Mouse (Mus musculus): ENCODE results near the gene Sema6b.

Gene Sema6b

GRCm38 (mm10) chr17:56139858-56140595 is at the start of gene Sema6b:
Gene Sema6b, minus strand, starts transcription at chr17:56140343.
- DNase-seq (ENCODE audit: low spot score): no peak

DNA sequence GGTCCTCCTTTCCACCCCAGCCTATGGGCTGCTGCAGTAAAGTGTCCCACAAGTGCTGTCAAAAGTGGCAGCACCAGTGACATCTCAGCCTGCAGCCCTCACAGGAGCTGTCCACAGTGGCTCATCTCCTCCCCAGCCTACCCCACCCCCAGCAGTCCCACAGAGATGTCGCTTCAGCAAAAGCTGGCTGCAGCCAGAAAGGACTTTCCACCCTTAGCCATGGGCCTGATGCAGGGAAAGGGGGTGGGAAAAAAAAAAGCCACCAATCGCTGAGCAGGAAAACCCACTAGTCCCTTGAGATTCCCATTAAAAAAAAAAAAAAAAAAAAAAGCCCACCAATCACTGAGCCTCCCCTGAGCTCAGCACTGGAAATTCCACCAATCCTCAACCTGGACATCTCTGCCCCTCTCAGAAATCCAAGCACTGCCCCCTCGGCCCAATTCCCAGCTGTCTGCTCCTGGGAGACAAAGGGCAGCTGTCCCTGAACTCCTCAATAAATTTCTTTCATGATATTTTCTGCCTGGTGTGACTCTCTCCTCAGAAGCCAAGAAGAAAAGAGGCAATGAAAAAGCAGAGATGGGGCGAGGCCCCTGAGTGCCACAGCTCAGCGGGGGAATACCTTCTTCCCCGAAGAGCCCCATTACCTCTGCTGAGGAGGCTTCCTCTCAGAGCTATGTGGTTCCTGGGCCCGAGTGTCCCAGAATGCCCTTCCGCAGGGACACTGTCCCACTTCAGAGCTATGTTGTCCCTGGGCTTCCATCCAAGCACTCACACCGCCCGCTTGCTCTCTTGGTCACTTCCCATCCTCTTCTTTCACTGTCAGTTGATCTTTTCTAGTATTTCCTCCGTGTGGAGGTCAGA is 45.4 kb upstream of the Sema6b start:
- DNase-seq (ENCODE audit: low spot score): no peak

- DNase-seq (ENCODE audit: low spot score): peak; percentile 91
Measured at GRCm38 (mm10) chr17:56183658-56184103, 43.5 kb upstream of the Sema6b start, which contains the start of gene Mydgf. Gene Mydgf, minus strand, starts transcription at chr17:56183920.

DNA sequence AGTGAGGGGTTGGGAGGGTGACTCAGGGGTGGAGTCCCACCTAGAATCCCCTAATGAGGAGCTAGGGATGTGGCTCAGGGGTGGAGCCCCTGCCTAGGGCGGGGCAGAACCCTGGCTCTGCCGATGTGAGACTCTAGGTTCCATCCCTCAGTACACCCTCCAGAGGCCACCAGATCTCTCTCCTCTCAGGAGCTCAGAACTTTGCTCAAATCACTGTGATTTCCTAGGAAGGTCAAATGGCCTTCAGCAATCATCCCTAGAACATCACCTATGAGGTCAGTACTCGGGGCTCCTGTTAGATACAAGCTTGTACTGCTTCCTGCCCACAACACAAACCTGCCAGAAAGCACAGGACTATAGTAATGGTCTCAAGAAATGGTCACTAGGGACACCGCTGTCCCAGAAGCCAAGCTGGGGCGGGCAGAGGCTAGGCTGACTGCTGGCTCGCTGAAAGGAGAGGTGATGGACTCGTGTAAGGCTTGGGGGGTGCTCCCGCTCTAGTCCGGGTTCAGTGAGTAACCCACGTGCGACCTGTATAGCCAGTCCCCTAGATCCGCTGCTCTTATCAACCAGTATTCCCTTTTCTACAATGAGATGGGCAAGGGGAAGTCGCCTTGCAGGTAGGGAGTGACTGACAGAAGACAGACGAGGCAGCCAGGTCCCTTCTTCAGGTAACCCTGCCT is 43.0 kb upstream of the Sema6b start:
- no peak for DNase-seq (ENCODE audit: low spot score)

- no peak for DNase-seq (ENCODE audit: low spot score)
Measured at GRCm38 (mm10) chr17:56175416-56175815, 35.3 kb upstream of the Sema6b start.

DNA sequence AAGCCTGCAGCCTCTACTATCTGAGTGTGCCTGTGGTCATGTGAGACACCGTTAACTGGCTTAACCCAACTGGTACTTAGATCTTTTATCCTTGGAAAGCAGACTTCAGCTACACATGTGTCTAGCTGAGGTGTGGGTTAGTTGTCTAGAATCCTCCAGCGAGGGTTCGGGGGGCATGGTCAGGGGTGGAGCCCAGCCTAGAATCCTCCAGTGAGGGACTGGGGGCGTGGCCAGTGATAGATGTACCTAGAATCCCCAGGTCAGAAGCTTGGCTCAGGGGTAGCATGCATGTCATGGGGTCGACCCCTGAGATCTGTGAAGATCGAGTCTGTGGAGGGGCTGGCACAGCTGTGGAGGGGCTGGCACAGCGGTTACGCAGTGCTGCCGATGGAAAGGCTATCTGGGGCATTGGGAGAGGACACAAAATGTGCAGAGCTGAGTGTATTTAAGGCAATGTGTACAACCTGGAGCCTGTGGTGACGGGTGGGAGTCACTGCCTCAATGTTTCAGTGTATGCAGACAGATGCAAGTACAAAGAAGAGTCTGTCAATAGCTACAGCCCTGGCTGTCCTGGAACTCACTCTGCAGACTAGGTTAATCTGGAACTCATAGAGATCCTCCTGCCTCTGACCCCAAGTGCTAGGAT is 33.4 kb upstream of the Sema6b start:
- no peak for DNase-seq (ENCODE audit: low spot score)

DNA sequence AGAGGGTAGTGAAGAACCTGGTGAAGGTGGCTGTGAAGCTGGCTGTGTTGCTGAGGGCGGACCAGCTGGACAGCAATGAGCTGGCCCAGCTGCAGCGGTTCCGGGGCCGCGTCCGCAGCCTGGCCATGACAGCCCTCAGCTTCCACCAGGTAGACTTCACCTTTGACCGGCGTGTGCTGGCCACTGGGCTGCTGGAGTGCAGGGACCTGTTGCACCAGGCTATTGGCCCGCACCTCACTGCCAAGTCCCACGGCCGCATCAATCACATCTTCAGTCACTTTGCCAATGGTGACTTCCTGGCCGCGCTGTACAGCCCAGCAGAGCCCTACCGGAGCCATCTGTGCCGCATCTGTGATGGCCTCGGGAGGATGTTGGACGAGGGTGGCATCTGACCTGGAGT is 31.7 kb upstream of the Sema6b start:
- no peak for DNase-seq (ENCODE audit: low spot score)

- no peak for DNase-seq (ENCODE audit: low spot score)
Measured at GRCm38 (mm10) chr17:56171456-56171855, 31.3 kb upstream of the Sema6b start.

DNA sequence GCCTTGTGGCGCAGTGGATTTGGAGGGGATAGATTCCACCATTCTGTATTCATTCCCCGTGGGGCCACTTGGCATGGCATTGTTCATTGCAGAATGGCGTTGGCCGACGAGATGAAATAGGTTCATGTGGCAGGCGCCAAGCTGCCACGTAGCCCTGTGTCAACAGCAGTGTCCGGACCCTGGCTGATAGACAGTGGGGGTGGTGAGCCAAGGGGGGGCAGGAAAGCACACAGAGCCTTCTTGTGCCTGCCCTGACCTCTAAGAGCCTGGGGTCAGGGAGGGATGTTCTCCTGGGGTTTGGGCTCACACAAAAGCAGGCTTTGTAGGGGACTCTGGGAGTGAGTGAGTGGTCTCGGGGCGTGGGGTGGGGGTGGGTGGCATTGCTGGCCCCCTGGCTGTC is 30.5 kb upstream of the Sema6b start:
- no peak for DNase-seq (ENCODE audit: low spot score)

DNA sequence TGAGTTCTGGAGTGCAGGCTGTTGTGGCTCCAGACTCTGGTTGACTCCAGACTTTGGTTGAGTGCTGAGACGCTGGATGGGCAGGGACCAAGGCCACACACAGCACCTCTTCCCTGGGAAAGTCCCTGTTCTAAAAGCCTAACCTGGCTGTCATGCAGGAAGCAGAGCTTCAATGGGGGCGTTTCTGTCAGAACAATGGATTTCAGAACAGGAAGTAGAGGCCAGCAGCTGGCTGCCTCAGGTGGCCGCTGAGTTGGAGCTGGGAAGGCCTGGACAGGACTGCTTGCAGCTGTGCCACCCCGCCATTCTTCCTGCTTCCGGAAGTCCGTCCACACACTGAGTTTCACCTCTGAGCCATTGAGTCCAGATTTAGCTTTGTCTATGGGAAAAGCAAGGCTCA is 29.7 kb upstream of the Sema6b start:
- DNase-seq (ENCODE audit: low spot score): no peak

- no peak for DNase-seq (ENCODE audit: low spot score)
Measured at GRCm38 (mm10) chr17:56165671-56166070, 25.5 kb upstream of the Sema6b start.

DNA sequence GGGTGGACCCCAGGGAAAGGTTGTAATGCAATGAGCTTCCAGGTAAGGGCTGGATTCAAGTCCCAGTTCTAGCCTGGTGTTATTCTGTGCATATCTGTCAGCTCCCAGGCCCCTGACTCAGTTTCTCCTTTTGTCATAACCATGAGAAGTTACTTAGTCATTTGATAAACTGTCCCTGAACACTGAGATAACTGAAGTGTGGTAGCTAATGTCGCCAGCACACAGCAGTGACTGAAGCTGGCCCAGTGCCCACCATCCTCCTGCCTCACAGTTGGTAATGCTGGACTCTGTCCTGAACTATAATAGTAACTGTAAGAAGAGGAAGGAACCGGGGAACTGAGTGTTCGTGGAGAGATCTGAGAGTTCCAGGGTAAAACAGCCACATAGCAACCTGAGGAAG is 24.4 kb upstream of the Sema6b start:
- no peak for DNase-seq (ENCODE audit: low spot score)

- DNase-seq (ENCODE audit: low spot score): no peak
Measured at GRCm38 (mm10) chr17:56163523-56164102, 23.5 kb upstream of the Sema6b start.

DNA sequence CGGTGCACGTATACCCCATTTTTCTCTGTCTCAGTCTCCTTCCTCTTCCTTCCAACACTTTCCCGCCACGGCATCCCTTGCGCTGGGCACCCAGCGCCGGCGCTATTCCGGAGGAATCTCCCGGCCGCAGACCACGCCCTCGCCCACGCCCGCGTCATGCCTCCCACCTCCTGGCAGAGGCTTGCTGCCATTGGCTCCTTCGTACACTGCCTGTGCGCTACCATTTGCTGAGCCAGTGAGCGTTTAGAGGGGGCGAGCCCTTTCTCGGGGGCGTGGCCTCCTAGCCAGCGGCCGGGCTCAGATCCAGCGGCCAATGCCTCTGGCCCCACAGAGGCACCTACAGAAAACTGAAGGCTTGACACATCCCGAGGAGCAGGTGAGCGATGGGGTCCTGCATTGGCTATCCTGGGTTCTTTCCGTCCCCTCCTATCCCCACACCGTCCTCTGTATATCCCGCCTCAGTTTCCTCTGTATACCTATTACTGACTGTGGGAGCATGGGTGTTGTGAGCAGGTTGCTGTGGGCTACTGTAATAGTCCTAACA is 22.2 kb upstream of the Sema6b start, which contains the start of gene Tnfaip8l1:
TSS of gene Tnfaip8l1 (plus strand) at position 247 of the 544 bp plus-strand sequence.
- peak; percentile 81 for DNase-seq (ENCODE audit: low spot score)

DNA sequence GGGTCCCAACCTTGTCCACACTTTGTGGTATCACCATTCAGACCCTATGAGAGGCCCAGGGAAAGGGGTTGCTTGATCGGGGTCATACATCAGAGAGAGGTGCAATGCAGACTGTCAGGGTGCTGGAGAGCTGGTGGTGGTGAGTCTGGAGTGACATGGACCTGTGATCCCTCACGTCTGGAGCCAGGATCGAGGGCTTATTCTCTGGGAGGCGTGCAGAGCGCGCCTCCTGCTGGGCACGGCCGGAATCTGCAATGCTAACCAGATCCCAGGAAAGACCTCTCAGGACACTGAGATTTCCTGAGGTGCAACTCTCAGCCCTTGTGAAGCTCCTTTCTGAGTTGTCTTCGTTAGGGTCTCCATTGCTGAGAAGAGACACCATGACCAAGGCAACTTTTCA is 19.6 kb upstream of the Sema6b start:
- no peak for DNase-seq (ENCODE audit: low spot score)

DNA sequence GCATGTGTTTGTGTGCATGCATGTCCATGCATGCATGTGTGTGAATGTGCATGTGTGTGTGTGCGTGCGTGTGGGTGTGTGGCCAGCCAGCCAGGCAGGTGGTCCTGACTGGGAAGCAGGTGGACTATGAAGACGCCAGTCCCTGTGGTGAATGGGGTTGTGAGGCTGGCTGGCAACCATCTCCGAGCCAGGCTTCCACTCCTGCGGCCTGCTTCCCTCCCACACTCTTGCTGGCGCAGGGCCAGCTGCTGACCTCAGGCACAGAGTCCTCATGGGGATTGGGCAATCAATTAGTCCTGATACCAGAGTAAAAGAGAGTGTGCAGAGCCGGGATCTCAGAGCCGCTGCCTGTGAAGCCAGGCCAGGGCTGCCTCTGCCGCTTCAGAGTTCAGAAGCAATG is 13.5 kb upstream of the Sema6b start:
- no peak for DNase-seq (ENCODE audit: low spot score)

DNA sequence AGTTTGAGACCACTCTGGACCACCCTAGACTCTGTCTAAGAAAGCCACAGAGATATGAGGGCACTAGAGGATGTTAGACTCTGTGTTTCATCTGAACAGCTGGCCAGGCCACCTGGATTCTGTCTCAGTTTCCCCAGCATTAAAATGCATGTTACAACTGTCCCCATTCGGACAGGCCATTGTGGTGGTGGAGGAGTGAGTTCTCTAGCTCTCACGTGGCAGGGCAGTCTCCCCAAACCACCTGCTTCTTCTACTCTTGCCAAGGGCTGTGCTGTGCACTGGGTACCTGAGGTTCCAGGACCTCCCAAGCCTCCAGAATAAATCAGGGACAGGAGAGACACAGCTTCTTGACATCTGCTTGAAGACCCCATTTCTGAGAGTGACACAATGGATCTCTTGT is 9.8 kb upstream of the Sema6b start:
- no peak for DNase-seq (ENCODE audit: low spot score)

GRCm38 (mm10) chr17:56148790-56149618 is 8.9 kb upstream of the Sema6b start:
- no peak for DNase-seq (ENCODE audit: low spot score)

DNA sequence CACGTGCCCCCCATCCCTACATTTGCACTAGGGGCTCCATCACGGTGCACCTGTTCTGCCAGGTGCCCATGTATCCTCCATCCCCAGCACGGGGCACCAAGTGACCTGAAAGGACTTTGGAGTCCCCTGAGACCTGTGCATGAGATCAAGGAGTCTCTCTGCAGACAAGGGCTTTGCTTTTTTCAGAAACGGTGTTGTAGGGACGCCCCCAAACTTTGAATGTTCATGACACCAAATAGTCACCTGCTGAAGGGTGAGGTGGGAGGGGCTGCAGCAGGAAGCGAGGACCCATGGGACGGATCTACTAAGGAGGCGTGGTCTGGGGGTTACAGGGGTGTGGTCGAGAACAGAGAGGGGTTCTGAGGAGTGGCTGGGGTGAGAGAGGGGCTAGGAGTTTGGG is 8.1 kb upstream of the Sema6b start:
- DNase-seq (ENCODE audit: low spot score): no peak

DNA sequence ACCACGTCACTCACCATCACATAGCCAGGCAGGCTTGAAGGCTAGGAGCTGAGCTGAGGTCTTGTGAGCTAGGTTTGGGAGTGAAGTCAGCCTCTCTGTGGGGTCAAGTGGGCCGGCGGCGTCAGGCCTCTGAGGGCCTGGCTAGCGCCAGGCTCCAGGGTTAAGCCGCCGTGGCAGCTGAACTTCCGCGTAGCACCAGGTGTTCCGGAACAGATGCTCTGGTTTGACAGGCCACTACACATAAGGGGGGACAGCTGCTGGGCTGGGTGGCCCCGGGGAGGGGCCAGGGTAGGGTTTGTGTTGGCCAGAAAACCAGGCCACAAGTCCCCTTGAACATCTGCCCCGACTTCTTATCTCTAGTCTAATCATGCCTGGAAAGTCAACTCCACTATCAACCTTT is 7.3 kb upstream of the Sema6b start:
- no peak for DNase-seq (ENCODE audit: low spot score)

Data from spleen, adult 12 weeks (tissue).